Mouse (Mus musculus) neural tube, embryonic 15.5 days (tissue): ENCODE measurements around the gene Cass4. TPM values are rescaled to one million over a fixed set of nuclear protein-coding genes. Genes with fewer than 3 reads are reported as not detected.
A peak's percentile ranks its signal among the peaks of the same experiment; 100 is the strongest.

Experiments
- ATAC-seq: fragments of 200-750 bp; cut with Nextera tagmentation; 2 replicates; pipeline ENCODE4 v1.8.0; 2017; ENCODE audit warnings: mild to moderate bottlenecking, moderate TSS enrichment, moderate library complexity; ENCODE audit not compliant: low FRiP score
- H3K27ac ChIP-seq: fragments of 300-500 bp; sonication (generic); replicated peaks from 2 replicates; pipeline ENCODE4 v1.5.1; 2015; ENCODE audit warnings: mild to moderate bottlenecking, inconsistent platforms
- H3K27me3 ChIP-seq: fragments of 300-500 bp; sonication (generic); replicated peaks from 2 replicates; pipeline ENCODE4 v1.6.1; 2015; ENCODE audit warnings: inconsistent platforms
- H3K36me3 ChIP-seq: fragments of 300-500 bp; sonication (generic); 2 replicates; pipeline ENCODE4 v1.6.1; 2015; ENCODE audit warnings: inconsistent platforms
- H3K4me1 ChIP-seq: fragments of 300-500 bp; sonication (generic); 2 replicates; pipeline ENCODE4 v1.6.1; 2015; ENCODE audit warnings: inconsistent platforms
- H3K4me2 ChIP-seq: fragments of 300-500 bp; sonication (generic); 2 replicates; pipeline ENCODE4 v1.6.1; 2015; ENCODE audit warnings: inconsistent platforms, mild to moderate bottlenecking, moderate library complexity
- H3K4me3 ChIP-seq: fragments of 300-500 bp; sonication (generic); replicated peaks from 2 replicates; pipeline ENCODE4 v1.5.1; 2015; ENCODE audit warnings: mild to moderate bottlenecking, inconsistent platforms
- H3K9ac ChIP-seq: fragments of 300-500 bp; sonication (generic); replicated peaks from 2 replicates; pipeline ENCODE4 v1.6.1; 2015; ENCODE audit warnings: mild to moderate bottlenecking, inconsistent platforms
- H3K9me3 ChIP-seq: fragments of 300-500 bp; sonication (generic); replicated peaks from 2 replicates; pipeline ENCODE4 v1.6.1; 2016; ENCODE audit warnings: inconsistent platforms
- WGBS: fragments of 180-500 bp; shearing (Covaris S2); methylation state at CpG from one replicate; pipeline ENCODE4 v1.1.7; 2015; ENCODE audit warnings: mixed read lengths; 5-methylcytosine and 5-hydroxymethylcytosine counted together
- polyA plus RNA-seq: library from polyadenylated mRNA; unstranded; fragments of >200 nt; fragmentation: Nextera tagmentation; extraction: Ambion mirVana; gene quantifications from 2 replicates; pipeline ENCODE4 v1.2.1, GENCODE M21; 2015

Gene Cass4
- polyA plus RNA-seq, 1 experiment from 2014 or later: 0.17 TPM

- H3K27me3 ChIP-seq: no peaks in the 10 kb centered on the region
- H3K9me3 ChIP-seq: no peaks in the 10 kb centered on the region
- H3K27ac ChIP-seq: no peak overlapping the region
- H3K4me3 ChIP-seq: no peak overlapping the region
- no peak for ATAC-seq
- H3K4me1 ChIP-seq: no peaks in the 10 kb centered on the region
- no peak overlapping the region for H3K9ac ChIP-seq
- H3K4me2 ChIP-seq: no peak overlapping the region
- 85% methylated on average over 7 of the region's 7 CpGs for WGBS
- peaks cover 9% of the 10 kb centered on the region; the same call in 1 of the 2 replicates for H3K36me3 ChIP-seq
Observed at GRCm38 (mm10) chr2:172363176-172363575, 30.4 kb upstream of the Cass4 start.

GRCm38 (mm10) chr2:172370411-172371223 lies 23.0 kb upstream of the Cass4 start, which contains the start of the genes Aurka and Cstf1:
Aurka (minus strand) TSS chr2:172370535.
Cstf1 (plus strand) TSS chr2:172370681.
- under 1% methylated on average over 66 of the region's 66 CpGs for WGBS
- peak within 1 kb of the TSS; percentile 93 for H3K4me3 ChIP-seq
- peaks cover 21% of the 10 kb centered on the region for H3K4me1 ChIP-seq
- peak within 1 kb of the TSS; percentile 88 for H3K27ac ChIP-seq
- H3K36me3 ChIP-seq: peaks cover 22% of the 10 kb centered on the region
- peak; percentile 99 for ATAC-seq
- H3K9me3 ChIP-seq: no peaks in the 10 kb centered on the region
- H3K9ac ChIP-seq: peak within 1 kb of the TSS; percentile 93
- no peaks in the 10 kb centered on the region for H3K27me3 ChIP-seq
- peak within 1 kb of the TSS; percentile 81 for H3K4me2 ChIP-seq

GRCm38 (mm10) chr2:172371258-172371657 lies 22.3 kb upstream of the Cass4 start:
- peak overlapping the region; percentile 93 for H3K9ac ChIP-seq
- H3K4me1 ChIP-seq: peaks cover 21% of the 10 kb centered on the region
- H3K27me3 ChIP-seq: no peaks in the 10 kb centered on the region
- H3K4me2 ChIP-seq: peak overlapping the region; percentile 81
- ATAC-seq: no peak
- peak overlapping the region; percentile 93 for H3K4me3 ChIP-seq
- WGBS: under 1% methylated on average over 11 of the region's 11 CpGs
- no peaks in the 10 kb centered on the region for H3K9me3 ChIP-seq
- H3K36me3 ChIP-seq: peaks cover 28% of the 10 kb centered on the region
- H3K27ac ChIP-seq: peak overlapping the region; percentile 88

- no peak overlapping the region for H3K9ac ChIP-seq
- no peak for ATAC-seq
- no peaks in the 10 kb centered on the region for H3K9me3 ChIP-seq
- peaks cover 75% of the 10 kb centered on the region for H3K36me3 ChIP-seq
- 96% methylated on average over 4 of the region's 4 CpGs for WGBS
- H3K4me2 ChIP-seq: no peak overlapping the region
- H3K4me1 ChIP-seq: peaks cover 6% of the 10 kb centered on the region
- H3K27me3 ChIP-seq: no peaks in the 10 kb centered on the region
- no peak overlapping the region for H3K27ac ChIP-seq
- no peak overlapping the region for H3K4me3 ChIP-seq
Observed at GRCm38 (mm10) chr2:172376551-172376950, 17.0 kb upstream of the Cass4 start.

- no peak for ATAC-seq
- WGBS: 79% methylated on average over 5 of the region's 5 CpGs
Observed at GRCm38 (mm10) chr2:172376999-172377515, 16.5 kb upstream of the Cass4 start.

GRCm38 (mm10) chr2:172378332-172378731 lies 15.3 kb upstream of the Cass4 start:
- H3K4me2 ChIP-seq: no peak overlapping the region
- H3K36me3 ChIP-seq: peaks cover 80% of the 10 kb centered on the region
- no peaks in the 10 kb centered on the region for H3K27me3 ChIP-seq
- H3K27ac ChIP-seq: no peak overlapping the region
- H3K4me1 ChIP-seq: no peaks in the 10 kb centered on the region
- ATAC-seq: no peak
- 73% methylated on average over 7 of the region's 7 CpGs for WGBS
- H3K9me3 ChIP-seq: no peaks in the 10 kb centered on the region
- no peak overlapping the region for H3K4me3 ChIP-seq
- H3K9ac ChIP-seq: no peak overlapping the region

More at GRCm38 (mm10) chr2:172376999-172377515, 16.5 kb upstream of the Cass4 start:
- Histone ChIP-seq H3K9me3 (no peaks in the 10 kb centered on the region), H3K9ac (no peak overlapping the region), H3K4me1 (peaks cover 1% of the 10 kb centered on the region), H3K4me3 (no peak overlapping the region), H3K27ac (no peak overlapping the region), H3K27me3 (no peaks in the 10 kb centered on the region), H3K36me3 (peaks cover 80% of the 10 kb centered on the region), H3K4me2 (no peak overlapping the region)

GRCm38 (mm10) chr2:172380513-172380912 lies 13.1 kb upstream of the Cass4 start:
- H3K9ac ChIP-seq: no peak overlapping the region
- no peak overlapping the region for H3K4me2 ChIP-seq
- no peaks in the 10 kb centered on the region for H3K9me3 ChIP-seq
- WGBS: 95% methylated on average over 17 of the region's 17 CpGs
- H3K36me3 ChIP-seq: peaks cover 64% of the 10 kb centered on the region
- no peak for ATAC-seq
- no peaks in the 10 kb centered on the region for H3K27me3 ChIP-seq
- no peak overlapping the region for H3K4me3 ChIP-seq
- no peak overlapping the region for H3K27ac ChIP-seq
- H3K4me1 ChIP-seq: no peaks in the 10 kb centered on the region

- H3K4me3 ChIP-seq: no peak overlapping the region
- H3K27ac ChIP-seq: no peak overlapping the region
- H3K4me1 ChIP-seq: no peaks in the 10 kb centered on the region
- H3K36me3 ChIP-seq: peaks cover 56% of the 10 kb centered on the region
- H3K9ac ChIP-seq: no peak overlapping the region
- no peaks in the 10 kb centered on the region for H3K9me3 ChIP-seq
- WGBS: 97% methylated on average over 11 of the region's 11 CpGs
- no peak for ATAC-seq
- no peak overlapping the region for H3K4me2 ChIP-seq
- no peaks in the 10 kb centered on the region for H3K27me3 ChIP-seq
Observed at GRCm38 (mm10) chr2:172381341-172381740, 12.3 kb upstream of the Cass4 start.

- Histone ChIP-seq H3K9ac (no peak overlapping the region), H3K9me3 (no peaks in the 10 kb centered on the region), H3K27ac (no peak overlapping the region), H3K4me2 (no peak overlapping the region), H3K4me3 (no peak overlapping the region), H3K36me3 (peaks cover 55% of the 10 kb centered on the region), H3K27me3 (no peaks in the 10 kb centered on the region), H3K4me1 (no peaks in the 10 kb centered on the region)
- ATAC-seq: no peak
- WGBS: 92% methylated on average over 12 of the region's 12 CpGs
Observed at GRCm38 (mm10) chr2:172381898-172382297, 11.7 kb upstream of the Cass4 start.

GRCm38 (mm10) chr2:172384715-172385114 lies 8.9 kb upstream of the Cass4 start:
- no peak overlapping the region for H3K4me3 ChIP-seq
- no peak for ATAC-seq
- 95% methylated on average over 3 of the region's 3 CpGs for WGBS

GRCm38 (mm10) chr2:172390341-172390740 lies 3.3 kb upstream of the Cass4 start:
- no peak overlapping the region for H3K27ac ChIP-seq
- no peak overlapping the region for H3K4me3 ChIP-seq
- H3K4me2 ChIP-seq: no peak overlapping the region
- H3K9me3 ChIP-seq: no peaks in the 10 kb centered on the region
- no peak overlapping the region for H3K9ac ChIP-seq
- no peaks in the 10 kb centered on the region for H3K36me3 ChIP-seq
- 44% methylated on average over 6 of the region's 6 CpGs for WGBS
- H3K4me1 ChIP-seq: no peaks in the 10 kb centered on the region
- H3K27me3 ChIP-seq: no peaks in the 10 kb centered on the region
- ATAC-seq: no peak

More at GRCm38 (mm10) chr2:172384715-172385114, 8.9 kb upstream of the Cass4 start:
- Histone ChIP-seq H3K4me2 (no peak overlapping the region), H3K27me3 (no peaks in the 10 kb centered on the region), H3K4me1 (no peaks in the 10 kb centered on the region), H3K9ac (no peak overlapping the region), H3K9me3 (no peaks in the 10 kb centered on the region), H3K27ac (no peak overlapping the region), H3K36me3 (peaks cover 29% of the 10 kb centered on the region)

- Histone ChIP-seq H3K4me1 (no peaks in the 10 kb centered on the region), H3K36me3 (no peaks in the 10 kb centered on the region), H3K27ac (no peak overlapping the region), H3K4me2 (no peak overlapping the region), H3K27me3 (no peaks in the 10 kb centered on the region), H3K9me3 (no peaks in the 10 kb centered on the region), H3K4me3 (no peak overlapping the region), H3K9ac (no peak overlapping the region)
- no peak for ATAC-seq
- 74% methylated on average over 10 of the region's 10 CpGs for WGBS
Observed at GRCm38 (mm10) chr2:172392041-172392521, 1.5 kb upstream of the Cass4 start.
